In the genomic region with DNA sequence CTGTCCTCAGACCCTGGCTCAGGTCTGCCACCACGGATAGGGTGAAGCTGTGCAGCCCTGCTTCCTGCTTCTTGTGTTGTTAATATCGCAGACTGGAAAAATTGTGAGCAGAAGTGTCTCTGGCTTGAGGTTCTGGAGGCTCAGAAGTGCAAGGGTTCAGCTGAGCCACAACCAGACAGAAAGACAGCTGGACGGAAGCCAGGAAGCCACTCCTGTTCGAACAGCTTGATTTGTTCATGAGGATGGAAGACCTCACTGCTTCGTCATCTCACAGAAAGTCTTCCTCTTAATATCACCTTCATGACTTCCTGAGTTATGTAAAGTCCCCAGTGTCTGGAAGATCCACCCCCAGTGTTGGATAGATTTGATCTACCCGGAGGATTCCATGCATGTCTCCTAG, we compare ENCODE assay signal across 15 mouse cellular contexts.
DNase-seq lines count a peak whose midpoint lies in the region; ATAC-seq and TF ChIP-seq lines count a peak whose summit lies in the region.
"Had no signal": no experiment of that assay in that cellular context is flagged by ENCODE, and none has a peak within 500 bp of the region (broad histone marks: within the 10 kb centered on the region; RNA-seq: fewer than 3 reads in every experiment).

No protein-coding gene starts in this region.

- intact Hi-C loops in left cerebral cortex, postnatal 25 days (cut with DNase I), result no loop called here

- no peaks in the 10 kb centered on the region for H3K27me3 ChIP-seq in forebrain, embryonic 13.5 days
- no peaks in the 10 kb centered on the region for H3K27me3 ChIP-seq in forebrain, postnatal 0 days (ENCODE audit: insufficient read depth, low read length)
- H3K27me3 ChIP-seq in limb, embryonic 13.5 days, result no peaks in the 10 kb centered on the region
- peaks cover 53% of the 10 kb centered on the region for H3K27me3 ChIP-seq in limb, embryonic 10.5 days (ENCODE audit: low read depth, poor library complexity, severe bottlenecking)
- H3K27me3 ChIP-seq in limb, embryonic 14.5 days (ENCODE audit: control insufficient read depth, insufficient read depth, low read length), result no peaks in the 10 kb centered on the region
- H3K27me3 ChIP-seq: midbrain, embryonic 15.5 days had no signal

- no peak for DNase-seq in forebrain, postnatal 0 days
- no peak for DNase-seq in limb, embryonic 10.5 days (ENCODE audit: low spot score)
- DNase-seq in brain, embryonic 14.5 days (ENCODE audit: low read depth), result peak; percentile 34
- peak; percentile 51 for DNase-seq in limb, embryonic 14.5 days (ENCODE audit: low spot score)
- DNase-seq in left cerebral cortex, postnatal 25 days (ENCODE audit: low spot score in 2 of 2), result no peak
- DNase-seq in c-Kit-positive CD71-positive TER-119-positive erythroid progenitor cells, embryonic 14.5 days (ENCODE audit: low spot score), result no peak
- DNase-seq: adrenal gland, postnatal 25 days; cerebellum, adult 18-20 months; kidney, adult 11 months; left cerebral cortex, postnatal 4 days; lung, adult 18-20 months had no signal

- peaks cover 10% of the 10 kb centered on the region for H3K9me3 ChIP-seq in forebrain, embryonic 13.5 days (replicated peaks)
- H3K9me3 ChIP-seq in forebrain, postnatal 0 days (ENCODE audit: low read length), result no peaks in the 10 kb centered on the region
- H3K9me3 ChIP-seq in limb, embryonic 13.5 days, result peaks cover 13% of the 10 kb centered on the region
- H3K9me3 ChIP-seq in limb, embryonic 10.5 days (replicated peaks), result no peaks in the 10 kb centered on the region
- H3K9me3 ChIP-seq in limb, embryonic 14.5 days (ENCODE audit: control insufficient read depth, low read length), result peaks cover 7% of the 10 kb centered on the region; the same call in 1 of the 2 replicates
- H3K9me3 ChIP-seq: midbrain, embryonic 15.5 days had no signal

- no peaks in the 10 kb centered on the region for H3K36me3 ChIP-seq in forebrain, embryonic 13.5 days (ENCODE audit: poor library complexity, severe bottlenecking)
- no peaks in the 10 kb centered on the region for H3K36me3 ChIP-seq in forebrain, postnatal 0 days (ENCODE audit: insufficient read depth)
- H3K36me3 ChIP-seq in limb, embryonic 13.5 days, result no peaks in the 10 kb centered on the region
- H3K36me3 ChIP-seq in limb, embryonic 10.5 days, result no peaks in the 10 kb centered on the region
- no peaks in the 10 kb centered on the region for H3K36me3 ChIP-seq in limb, embryonic 14.5 days (ENCODE audit: control insufficient read depth, insufficient read depth, low read length)
- H3K36me3 ChIP-seq: midbrain, embryonic 15.5 days; neural tube, embryonic 13.5 days had no signal

- ATAC-seq in forebrain, embryonic 13.5 days, result no peak
- no peak for ATAC-seq in forebrain, postnatal 0 days
- no peak for ATAC-seq in limb, embryonic 13.5 days (ENCODE audit: low FRiP score, low read depth)
- ATAC-seq in limb, embryonic 14.5 days (ENCODE audit: low FRiP score, low read depth), result no peak
- ATAC-seq: midbrain, embryonic 15.5 days had no signal

- TF ChIP-seq CTCF in forebrain, postnatal 0 days (IDR thresholded peaks at IDR 0.05; ENCODE audit: low read depth), result no peak
- TF ChIP-seq CTCF in brain, embryonic 14.5 days (IDR thresholded peaks at IDR 0.05; ENCODE audit: borderline replicate concordance, extremely low read depth, insufficient read depth, insufficient read length), result no peak

- H3K27ac ChIP-seq in forebrain, embryonic 13.5 days, result peak overlapping the region; percentile 31; the same call in 1 of the 2 replicates
- no peak overlapping the region for H3K27ac ChIP-seq in forebrain, postnatal 0 days (ENCODE audit: low read depth, low read length)
- H3K27ac ChIP-seq in limb, embryonic 13.5 days, result peak overlapping the region; percentile 23; the same call in 1 of the 2 replicates
- H3K27ac ChIP-seq in limb, embryonic 10.5 days, result no peak overlapping the region
- H3K27ac ChIP-seq in limb, embryonic 14.5 days (replicated peaks; ENCODE audit: low read depth, low read length), result 0 out of 2 replicates have a peak overlapping the region, but pooled peaks have one; percentile 33
- H3K27ac ChIP-seq: neural tube, embryonic 13.5 days had no signal

- no peak for TF ChIP-seq POLR2A in brain, embryonic 14.5 days (IDR thresholded peaks at IDR 0.05; ENCODE audit: borderline replicate concordance, extremely low read depth, insufficient read depth, insufficient read length, poor library complexity, severe bottlenecking)
- no peak for TF ChIP-seq POLR2A in limb, embryonic 14.5 days (IDR thresholded peaks at IDR 0.05; ENCODE audit: borderline replicate concordance, extremely low read depth, insufficient read depth, insufficient read length)

- H3K4me3 ChIP-seq in forebrain, embryonic 13.5 days, result no peak overlapping the region
- no peak overlapping the region for H3K4me3 ChIP-seq in forebrain, postnatal 0 days (ENCODE audit: low read depth, low read length)
- H3K4me3 ChIP-seq in limb, embryonic 13.5 days, result no peak overlapping the region
- no peak overlapping the region for H3K4me3 ChIP-seq in limb, embryonic 10.5 days
- no peak overlapping the region for H3K4me3 ChIP-seq in limb, embryonic 14.5 days (replicated peaks; ENCODE audit: low read length)
- H3K4me3 ChIP-seq: midbrain, embryonic 15.5 days; neural tube, embryonic 13.5 days had no signal

- no peak overlapping the region for H3K9ac ChIP-seq in forebrain, embryonic 13.5 days
- no peak overlapping the region for H3K9ac ChIP-seq in forebrain, postnatal 0 days
- H3K9ac ChIP-seq in limb, embryonic 13.5 days, result no peak overlapping the region
- H3K9ac ChIP-seq in limb, embryonic 14.5 days (ENCODE audit: low read depth, low read length, severe bottlenecking), result no peak overlapping the region
- H3K9ac ChIP-seq: midbrain, embryonic 15.5 days; neural tube, embryonic 13.5 days had no signal

- H3K4me2 ChIP-seq in forebrain, embryonic 13.5 days, result no peak overlapping the region
- no peak overlapping the region for H3K4me2 ChIP-seq in forebrain, postnatal 0 days (ENCODE audit: low read depth)
- no peak overlapping the region for H3K4me2 ChIP-seq in limb, embryonic 13.5 days (replicated peaks)
- H3K4me2 ChIP-seq in limb, embryonic 14.5 days (replicated peaks; ENCODE audit: low read depth, low read length, severe bottlenecking), result no peak overlapping the region
- H3K4me2 ChIP-seq: midbrain, embryonic 15.5 days; neural tube, embryonic 13.5 days had no signal

- peaks cover 48% of the 10 kb centered on the region for H3K4me1 ChIP-seq in forebrain, embryonic 13.5 days
- peaks cover 9% of the 10 kb centered on the region; the same call in 1 of the 2 replicates for H3K4me1 ChIP-seq in forebrain, postnatal 0 days (ENCODE audit: insufficient read depth)
- peaks cover 44% of the 10 kb centered on the region for H3K4me1 ChIP-seq in limb, embryonic 13.5 days
- H3K4me1 ChIP-seq in limb, embryonic 10.5 days, result peaks cover 18% of the 10 kb centered on the region
- peaks cover 36% of the 10 kb centered on the region for H3K4me1 ChIP-seq in limb, embryonic 14.5 days (ENCODE audit: control insufficient read depth, insufficient read depth, low read length)

- 89% methylated on average over 6 of the region's 6 CpGs for WGBS in forebrain, embryonic 13.5 days
- 67% methylated on average over 6 of the region's 6 CpGs for WGBS in forebrain, postnatal 0 days
- WGBS in limb, embryonic 13.5 days, result 63% methylated on average over 6 of the region's 6 CpGs
- 81% methylated on average over 6 of the region's 6 CpGs for WGBS in limb, embryonic 10.5 days
- 49% methylated on average over 6 of the region's 6 CpGs for WGBS in limb, embryonic 14.5 days

Comparison
In these comparisons a context has a peak if more than half of its experiments do, and no peak if none do; other contexts are left out.
1. H3K27ac ChIP-seq: peak in forebrain, embryonic 13.5 days (single experiment), limb, embryonic 13.5 days (single experiment) and limb, embryonic 14.5 days (single experiment); none in forebrain, postnatal 0 days (single experiment) and limb, embryonic 10.5 days (single experiment).
2. DNase-seq: peak in brain, embryonic 14.5 days (single experiment) and limb, embryonic 14.5 days (single experiment); none in forebrain, postnatal 0 days (single experiment), limb, embryonic 10.5 days (single experiment), left cerebral cortex, postnatal 25 days (0 of 2) and c-Kit-positive CD71-positive TER-119-positive erythroid progenitor cells, embryonic 14.5 days (single experiment).